Mouse (Mus musculus): Measurements from ENCODE around the gene Rmnd5a.

DNA sequence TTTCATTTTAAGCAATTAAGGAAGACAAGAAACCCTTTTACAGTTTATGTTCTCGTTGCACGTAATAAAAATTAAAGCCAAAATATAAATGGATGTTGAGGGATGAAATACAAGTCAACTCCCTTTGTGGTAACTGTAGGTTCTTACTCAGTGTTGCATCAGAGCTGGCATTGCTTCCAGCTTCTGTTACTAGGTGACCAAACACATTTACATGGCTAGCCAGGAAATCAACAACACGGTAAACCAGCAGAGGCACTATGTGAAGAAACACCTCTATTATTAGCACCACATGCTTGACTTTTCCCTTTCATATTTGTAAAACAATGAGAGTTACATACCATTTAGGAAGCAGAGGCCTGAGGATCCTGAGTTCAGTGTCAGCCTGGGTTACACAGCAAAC, 21.6 kb downstream of the Rmnd5a start:
- TF ChIP-seq CTCF (conservative IDR thresholded peaks at IDR 0.05; ENCODE audit: low read length) (no peak), POU5F1 (IDR thresholded peaks at IDR 0.05; ENCODE audit: borderline replicate concordance, low read length) (no peak)

Measured in E14TG2a.4 (cell line).